Mouse (Mus musculus) midbrain, embryonic 12.5 days (tissue): ENCODE measurements at regions not wholly inside any gene's neighbourhood (a gene's known extent, or its start where the extent isn't known, plus 50 kb on each side); places are given as distances from the start of the nearest gene placed in this dataset.

Source experiments
- ATAC-seq: fragments of 200-750 bp; cut with Nextera tagmentation; 2 replicates; pipeline ENCODE4 v1.8.0; 2017; ENCODE audit warnings: low read depth, moderate TSS enrichment, moderate library complexity; ENCODE audit not compliant: low FRiP score
- H3K27ac ChIP-seq: fragments of 300-500 bp; sonication (generic); replicated peaks from 2 replicates; pipeline ENCODE4 v1.5.1; 2016; ENCODE audit warnings: mild to moderate bottlenecking
- H3K27me3 ChIP-seq: fragments of 300-500 bp; sonication (generic); 2 replicates; pipeline ENCODE4 v1.6.1; 2016; ENCODE audit warnings: mild to moderate bottlenecking
- H3K36me3 ChIP-seq: fragments of 300-500 bp; sonication (generic); 2 replicates; pipeline ENCODE4 v1.6.1; 2016
- H3K4me1 ChIP-seq: fragments of 300-500 bp; sonication (generic); 2 replicates; pipeline ENCODE4 v1.6.1; 2016
- H3K4me2 ChIP-seq: fragments of 300-500 bp; sonication (generic); replicated peaks from 2 replicates; pipeline ENCODE4 v1.6.1; 2016; ENCODE audit warnings: mild to moderate bottlenecking, moderate library complexity
- H3K4me3 ChIP-seq: fragments of 300-500 bp; sonication (generic); 2 replicates; pipeline ENCODE4 v1.5.1; 2016; ENCODE audit warnings: mild to moderate bottlenecking
- H3K9ac ChIP-seq: fragments of 300-500 bp; sonication (generic); replicated peaks from 2 replicates; pipeline ENCODE4 v1.6.1; 2016; ENCODE audit warnings: mild to moderate bottlenecking, moderate library complexity
- H3K9me3 ChIP-seq: fragments of 300-500 bp; sonication (generic); 2 replicates; pipeline ENCODE4 v1.6.1; 2016; ENCODE audit warnings: mild to moderate bottlenecking
- WGBS: fragments of 180-500 bp; shearing (Covaris S2); methylation state at CpG from one replicate; pipeline ENCODE4 v1.1.7; 2016; 5-methylcytosine and 5-hydroxymethylcytosine counted together

- Histone ChIP-seq H3K36me3 (no peaks in the 10 kb centered on the region), H3K4me1 (no peaks in the 10 kb centered on the region), H3K27me3 (no peaks in the 10 kb centered on the region), H3K9me3 (no peaks in the 10 kb centered on the region), H3K4me2 (no peak overlapping the region), H3K27ac (no peak overlapping the region), H3K9ac (no peak overlapping the region), H3K4me3 (no peak overlapping the region)
- no peak for ATAC-seq
- WGBS, result 7% methylated on average over 8 of the region's 8 CpGs
Measured at GRCm38 (mm10) chr16:76762619-76763283, 250.8 kb upstream of the Usp25 start.

GRCm38 (mm10) chr16:76761848-76762247 is 251.7 kb upstream of the Usp25 start:
- H3K27ac ChIP-seq, result no peak overlapping the region
- no peak overlapping the region for H3K9ac ChIP-seq
- H3K4me2 ChIP-seq, result no peak overlapping the region
- ATAC-seq, result no peak
- H3K4me1 ChIP-seq, result no peaks in the 10 kb centered on the region
- 69% methylated on average over 1 of the region's 1 CpGs for WGBS
- H3K9me3 ChIP-seq, result no peaks in the 10 kb centered on the region
- no peaks in the 10 kb centered on the region for H3K36me3 ChIP-seq
- H3K27me3 ChIP-seq, result no peaks in the 10 kb centered on the region
- H3K4me3 ChIP-seq, result no peak overlapping the region

- ATAC-seq, result no peak
- H3K36me3 ChIP-seq, result no peaks in the 10 kb centered on the region
- H3K9ac ChIP-seq, result no peak overlapping the region
- no peak overlapping the region for H3K4me3 ChIP-seq
- no peaks in the 10 kb centered on the region for H3K9me3 ChIP-seq
- no peaks in the 10 kb centered on the region for H3K4me1 ChIP-seq
- 89% methylated on average over 1 of the region's 1 CpGs for WGBS
- no peak overlapping the region for H3K27ac ChIP-seq
- H3K4me2 ChIP-seq, result no peak overlapping the region
- H3K27me3 ChIP-seq, result no peaks in the 10 kb centered on the region
Measured at GRCm38 (mm10) chr16:76761004-76761403, 252.5 kb upstream of the Usp25 start.

GRCm38 (mm10) chr16:76754871-76755270 is 258.6 kb upstream of the Usp25 start:
- no peak overlapping the region for H3K27ac ChIP-seq
- 75% methylated on average over 3 of the region's 3 CpGs for WGBS
- no peaks in the 10 kb centered on the region for H3K4me1 ChIP-seq
- H3K9me3 ChIP-seq, result no peaks in the 10 kb centered on the region
- no peaks in the 10 kb centered on the region for H3K36me3 ChIP-seq
- no peaks in the 10 kb centered on the region for H3K27me3 ChIP-seq
- no peak overlapping the region for H3K9ac ChIP-seq
- H3K4me3 ChIP-seq, result no peak overlapping the region
- H3K4me2 ChIP-seq, result no peak overlapping the region
- ATAC-seq, result no peak

- H3K9me3 ChIP-seq, result no peaks in the 10 kb centered on the region
- H3K4me1 ChIP-seq, result no peaks in the 10 kb centered on the region
- H3K9ac ChIP-seq, result no peak overlapping the region
- no peak overlapping the region for H3K27ac ChIP-seq
- no peaks in the 10 kb centered on the region for H3K27me3 ChIP-seq
- no peaks in the 10 kb centered on the region for H3K36me3 ChIP-seq
- 92% methylated on average over 3 of the region's 3 CpGs for WGBS
- no peak overlapping the region for H3K4me2 ChIP-seq
- no peak for ATAC-seq
- H3K4me3 ChIP-seq, result no peak overlapping the region
Measured at GRCm38 (mm10) chr16:76746385-76746784, 267.1 kb upstream of the Usp25 start.

- Histone ChIP-seq H3K4me3 (no peak overlapping the region), H3K36me3 (no peaks in the 10 kb centered on the region), H3K27me3 (no peaks in the 10 kb centered on the region), H3K9me3 (no peaks in the 10 kb centered on the region), H3K27ac (no peak overlapping the region), H3K4me2 (no peak overlapping the region), H3K9ac (no peak overlapping the region), H3K4me1 (no peaks in the 10 kb centered on the region)
- 50% methylated on average over 3 of the region's 3 CpGs for WGBS
- ATAC-seq, result no peak
Measured at GRCm38 (mm10) chr16:76741141-76741540, 272.4 kb upstream of the Usp25 start.

GRCm38 (mm10) chr16:76725991-76726390 is 287.5 kb upstream of the Usp25 start:
- Histone ChIP-seq H3K4me1 (no peaks in the 10 kb centered on the region), H3K27ac (no peak overlapping the region), H3K36me3 (no peaks in the 10 kb centered on the region), H3K4me2 (no peak overlapping the region), H3K4me3 (no peak overlapping the region), H3K9me3 (no peaks in the 10 kb centered on the region), H3K9ac (no peak overlapping the region), H3K27me3 (no peaks in the 10 kb centered on the region)
- WGBS, result 94% methylated on average over 4 of the region's 4 CpGs
- ATAC-seq, result no peak

- no peaks in the 10 kb centered on the region for H3K4me1 ChIP-seq
- no peak overlapping the region for H3K4me3 ChIP-seq
- H3K9ac ChIP-seq, result no peak overlapping the region
- WGBS, result 76% methylated on average over 8 of the region's 8 CpGs
- ATAC-seq, result no peak
- H3K9me3 ChIP-seq, result no peaks in the 10 kb centered on the region
- no peaks in the 10 kb centered on the region for H3K27me3 ChIP-seq
- no peak overlapping the region for H3K4me2 ChIP-seq
- no peaks in the 10 kb centered on the region for H3K36me3 ChIP-seq
- no peak overlapping the region for H3K27ac ChIP-seq
Measured at GRCm38 (mm10) chr16:76725271-76725670, 288.2 kb upstream of the Usp25 start.

GRCm38 (mm10) chr16:76718809-76719208 is 294.7 kb upstream of the Usp25 start:
- Histone ChIP-seq H3K27ac (no peak overlapping the region), H3K36me3 (no peaks in the 10 kb centered on the region), H3K4me3 (no peak overlapping the region), H3K9ac (no peak overlapping the region), H3K9me3 (no peaks in the 10 kb centered on the region), H3K27me3 (no peaks in the 10 kb centered on the region), H3K4me1 (no peaks in the 10 kb centered on the region), H3K4me2 (no peak overlapping the region)
- no peak for ATAC-seq
- WGBS, result 90% methylated on average over 1 of the region's 1 CpGs

GRCm38 (mm10) chr16:76718147-76718546 is 295.4 kb upstream of the Usp25 start:
- 97% methylated on average over 1 of the region's 1 CpGs for WGBS
- Histone ChIP-seq H3K36me3 (no peaks in the 10 kb centered on the region), H3K4me2 (no peak overlapping the region), H3K4me1 (no peaks in the 10 kb centered on the region), H3K9me3 (no peaks in the 10 kb centered on the region), H3K27ac (no peak overlapping the region), H3K4me3 (no peak overlapping the region), H3K27me3 (no peaks in the 10 kb centered on the region), H3K9ac (no peak overlapping the region)
- ATAC-seq, result no peak

- Histone ChIP-seq H3K27ac (no peak overlapping the region), H3K9me3 (no peaks in the 10 kb centered on the region), H3K9ac (no peak overlapping the region), H3K27me3 (no peaks in the 10 kb centered on the region), H3K4me2 (no peak overlapping the region), H3K4me3 (no peak overlapping the region), H3K4me1 (no peaks in the 10 kb centered on the region), H3K36me3 (no peaks in the 10 kb centered on the region)
- 59% methylated on average over 6 of the region's 6 CpGs for WGBS
- no peak for ATAC-seq
Measured at GRCm38 (mm10) chr16:76694913-76695312, 318.6 kb upstream of the Usp25 start.

GRCm38 (mm10) chr16:76687735-76688447 is 314.3 kb upstream of the Nrip1 start:
- no peaks in the 10 kb centered on the region for H3K9me3 ChIP-seq
- no peak overlapping the region for H3K4me2 ChIP-seq
- WGBS, result 90% methylated on average over 18 of the region's 18 CpGs
- ATAC-seq, result no peak
- H3K4me3 ChIP-seq, result no peak overlapping the region
- H3K36me3 ChIP-seq, result no peaks in the 10 kb centered on the region
- no peak overlapping the region for H3K9ac ChIP-seq
- 0 out of 2 replicates have a peak, but pooled peaks cover 4% of the 10 kb centered on the region for H3K4me1 ChIP-seq
- H3K27ac ChIP-seq, result no peak overlapping the region
- H3K27me3 ChIP-seq, result peaks cover 13% of the 10 kb centered on the region
